Mouse (Mus musculus) adrenal gland, postnatal 10 days (tissue): Measurements from ENCODE around the gene Igsf23. TPM values are rescaled to one million over a fixed set of nuclear protein-coding genes. Genes with fewer than 3 reads are reported as not detected.
A peak's percentile ranks its signal among the peaks of the same experiment; 100 is the strongest.
"Not testable (repeated sequence)": the region's sequence is repeated elsewhere in the genome, so short reads cannot be mapped to it uniquely, and the experiment has no call there.

ENCODE experiments used
- DNase-seq: peaks from one replicate; pipeline ENCODE4 v3.0.0; 2021; ENCODE audit warnings: mixed read lengths
- long read RNA-seq, 2 experiments: library from polyadenylated mRNA; stranded (forward); transcript quantifications; one replicate each; pipeline ENCODE4 v2.0.0; 2021
- total RNA-seq, 2 experiments: library from RNA; stranded (reverse); gene quantifications; 2 replicates each; pipeline ENCODE4 v1.2.3; 2021

Gene Igsf23
- total RNA-seq, result under 1 TPM; 0.27 TPM
- long read RNA-seq, experiment 1, result 0 reads
- long read RNA-seq, experiment 2, result 0 reads

DNA sequence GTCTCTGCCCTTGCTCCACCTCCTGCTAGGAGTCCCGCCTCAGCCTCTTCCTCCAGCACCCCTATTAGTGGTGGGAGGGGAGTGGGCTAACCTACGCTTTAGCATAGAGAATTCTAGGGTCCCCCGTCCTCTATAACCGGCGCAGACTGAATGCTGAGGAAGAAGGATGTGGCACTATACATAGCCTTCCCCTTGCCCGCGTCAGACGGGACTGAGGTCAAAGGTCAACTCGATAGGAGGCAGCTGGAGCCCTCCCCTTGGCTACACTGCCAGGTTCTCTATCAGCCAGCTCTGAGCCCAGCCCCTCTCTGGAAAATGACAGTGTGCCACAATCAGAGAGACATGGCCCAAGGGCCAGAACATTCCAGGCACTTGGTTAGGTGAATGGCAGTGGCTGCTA lies at the start of gene Igsf23:
Igsf23 (minus strand) TSS at position 168 of the 400 bp plus-strand sequence.
- no peak for DNase-seq

- not testable (repeated sequence) for DNase-seq
Observed at GRCm38 (mm10) chr7:19996721-19997120, 46.2 kb upstream of the Igsf23 start.

DNA sequence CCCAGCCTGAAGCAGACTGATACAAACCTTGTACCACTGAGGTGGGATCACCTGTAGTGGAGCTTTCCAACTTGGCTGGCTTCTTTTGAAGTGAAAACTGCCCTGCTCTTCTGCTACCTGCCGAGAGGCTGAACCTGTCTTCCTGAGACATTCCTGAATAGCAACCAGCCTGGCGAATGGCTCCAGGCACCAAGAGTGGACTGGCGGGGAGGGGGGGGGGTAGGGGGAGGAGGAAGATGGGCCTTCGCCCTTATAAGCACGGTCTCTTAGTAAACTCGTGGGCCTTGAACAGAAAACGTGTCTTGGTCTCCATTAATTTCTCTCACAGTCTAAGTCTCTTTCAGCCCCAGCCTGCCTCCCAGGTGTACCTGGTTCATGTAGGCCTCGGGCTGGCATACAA lies 40.6 kb upstream of the Igsf23 start, which contains the start of gene Nlrp9b:
Nlrp9b (plus strand) TSS at position 301 of the 400 bp plus-strand sequence.
- not testable (repeated sequence) for DNase-seq

DNA sequence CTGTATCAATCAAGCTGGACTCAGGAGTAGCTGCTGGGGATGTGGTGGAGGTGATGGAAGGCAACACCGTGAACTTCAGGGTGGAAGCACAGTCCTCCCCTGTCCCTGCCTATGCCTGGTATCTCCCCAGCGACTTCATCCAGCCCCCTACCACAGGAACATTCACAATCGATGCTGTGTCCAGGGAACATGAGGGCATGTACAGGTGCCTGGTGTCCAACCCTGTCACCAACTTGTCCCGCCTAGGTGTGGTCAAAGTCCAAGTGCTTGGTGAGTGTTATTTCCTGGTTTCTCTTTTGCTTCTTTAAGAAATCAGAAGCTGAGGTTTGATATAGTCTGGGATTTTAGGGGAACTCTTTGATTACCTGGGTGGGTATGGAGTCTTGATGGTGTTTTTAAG lies 21.0 kb upstream of the Igsf23 start:
- no peak for DNase-seq

GRCm38 (mm10) chr7:19970196-19970595 lies 19.6 kb upstream of the Igsf23 start:
- no peak for DNase-seq

DNA sequence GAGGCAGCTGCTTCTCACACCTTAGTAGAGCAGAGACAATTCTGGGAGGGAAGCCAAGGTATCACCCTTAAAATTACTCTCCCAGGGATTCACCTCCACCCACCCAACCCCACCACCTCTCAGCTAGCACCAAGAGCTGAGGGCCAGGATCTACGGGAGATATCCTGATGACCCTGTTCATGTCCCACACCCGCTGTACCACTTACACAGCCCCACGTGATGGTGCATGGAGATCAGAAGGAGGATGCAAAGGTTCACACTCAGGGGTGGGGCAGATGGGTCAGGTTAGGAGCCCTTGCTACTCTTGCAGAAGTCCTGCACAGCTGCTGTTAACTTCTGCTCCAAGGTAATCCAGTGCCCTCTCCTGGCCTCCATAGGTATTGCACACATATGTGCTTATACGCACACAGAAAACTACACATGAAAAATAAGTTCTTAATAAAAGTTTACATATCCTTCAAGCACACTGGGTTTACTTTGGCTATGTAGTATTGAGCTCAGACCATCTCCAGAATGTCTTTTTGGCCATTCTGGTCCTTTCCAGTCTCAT lies 19.1 kb upstream of the Igsf23 start:
- no peak for DNase-seq

- DNase-seq, result no peak
Observed at GRCm38 (mm10) chr7:19969106-19969505, 18.6 kb upstream of the Igsf23 start.

GRCm38 (mm10) chr7:19964985-19965579 lies 14.5 kb upstream of the Igsf23 start, which contains the start of gene Ceacam20:
Gene Ceacam20, plus strand, starts transcription at chr7:19965412.
- no peak for DNase-seq

DNA sequence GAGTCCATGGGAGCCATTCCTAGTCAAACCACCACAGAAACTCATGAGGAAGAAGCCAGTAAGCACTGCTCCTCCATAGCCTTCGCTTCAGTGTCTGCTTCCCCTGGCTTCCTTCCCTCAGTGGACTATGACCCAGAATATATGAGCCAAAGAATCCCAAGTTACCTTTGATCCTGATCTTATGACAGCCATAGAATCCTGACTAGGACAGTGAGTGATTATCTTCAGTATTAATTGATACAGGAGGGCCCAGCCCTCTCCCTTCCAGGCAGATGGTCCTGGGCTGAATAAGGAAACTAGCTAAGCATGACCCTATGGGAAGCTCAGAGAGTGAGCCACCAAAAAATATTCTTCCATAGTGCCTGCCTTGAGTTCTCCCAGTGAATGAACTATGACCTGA lies 11.9 kb upstream of the Igsf23 start:
- DNase-seq, result no peak

- DNase-seq, result peak; percentile 92
Observed at GRCm38 (mm10) chr7:19956341-19956781, 5.8 kb upstream of the Igsf23 start.

DNA sequence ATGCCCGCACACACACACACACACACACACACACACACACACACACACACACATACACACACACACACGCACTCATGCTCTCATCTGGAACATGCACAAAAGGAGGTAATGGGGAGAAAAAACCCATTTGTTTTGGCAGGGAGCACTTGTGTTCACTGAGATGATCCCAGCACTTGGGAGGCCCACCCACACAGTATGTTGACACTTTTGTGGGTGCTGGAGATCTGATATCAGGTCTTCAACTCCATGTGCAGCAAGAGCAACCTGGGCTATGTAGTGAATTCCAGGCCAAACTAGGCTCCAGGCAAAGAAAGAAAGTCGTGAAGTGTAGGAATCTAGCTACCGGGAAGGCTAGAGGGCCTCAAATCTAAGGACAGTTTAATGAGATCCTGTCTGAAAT lies 5.3 kb upstream of the Igsf23 start:
- DNase-seq, result no peak

- no peak for DNase-seq
Observed at GRCm38 (mm10) chr7:19953054-19953453, 2.5 kb upstream of the Igsf23 start.

- peak; percentile 54 for DNase-seq
Observed at GRCm38 (mm10) chr7:19952320-19952986, 1.9 kb upstream of the Igsf23 start.

- DNase-seq, result no peak
Observed at GRCm38 (mm10) chr7:19949996-19950395, 560 bp downstream of the Igsf23 start.

- DNase-seq, result no peak
Observed at GRCm38 (mm10) chr7:19948956-19949355, 1.6 kb downstream of the Igsf23 start.

DNA sequence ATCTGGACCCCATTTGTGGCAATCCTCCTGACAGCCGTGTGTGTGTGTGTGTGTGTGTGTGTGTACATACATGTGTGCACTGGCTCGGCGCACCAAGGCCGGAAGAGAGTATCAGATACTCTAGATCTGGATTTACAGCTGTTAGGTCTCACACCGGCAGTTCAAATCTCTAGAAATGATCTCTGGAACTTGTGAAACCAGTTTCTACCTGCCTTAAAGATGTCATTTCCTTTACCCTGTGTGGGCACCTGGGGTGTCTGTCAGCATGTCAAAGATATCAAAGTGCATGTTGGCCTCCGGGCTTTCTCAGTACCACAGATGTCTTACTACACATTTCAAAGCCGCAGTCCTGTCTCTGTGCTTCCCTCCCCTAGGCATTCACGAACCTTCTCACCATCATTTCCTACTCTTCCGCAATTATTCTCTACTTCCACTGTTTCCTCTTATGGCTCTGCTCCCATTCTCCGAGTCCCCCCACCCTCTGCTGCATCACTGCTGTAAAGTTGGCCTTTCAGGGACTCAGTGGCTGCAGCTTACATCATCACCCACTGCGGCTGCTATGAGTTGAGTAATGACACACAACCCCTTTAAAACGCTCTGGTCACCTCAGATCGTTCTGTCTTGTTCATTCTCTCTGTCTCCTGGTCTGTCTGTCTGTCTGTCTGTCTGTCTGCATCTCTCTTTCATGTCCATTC lies 4.6 kb downstream of the Igsf23 start:
- no peak for DNase-seq

DNA sequence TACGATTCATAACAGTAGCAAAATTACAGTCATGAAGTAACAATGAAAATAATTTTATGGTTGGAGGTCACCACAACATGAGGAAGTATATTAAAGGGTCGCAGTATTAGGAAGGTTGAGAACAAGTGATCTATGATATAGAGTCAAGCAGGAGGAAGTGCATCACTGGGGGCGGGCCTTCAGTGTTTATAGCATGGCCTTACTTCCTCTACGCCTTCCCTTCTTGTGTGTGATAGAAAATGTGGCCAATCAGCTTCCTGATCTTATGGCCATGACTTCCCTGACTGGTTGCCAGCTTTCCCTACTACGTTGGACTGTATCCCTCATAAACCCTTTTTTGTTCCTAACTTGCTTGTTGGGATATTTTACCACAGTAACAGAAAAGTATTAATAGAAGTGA lies 5.4 kb downstream of the Igsf23 start:
- DNase-seq, result no peak

GRCm38 (mm10) chr7:19944709-19945108 lies 5.8 kb downstream of the Igsf23 start:
- no peak for DNase-seq

- DNase-seq, result no peak
Observed at GRCm38 (mm10) chr7:19940256-19940655, 10.3 kb downstream of the Igsf23 start.

DNA sequence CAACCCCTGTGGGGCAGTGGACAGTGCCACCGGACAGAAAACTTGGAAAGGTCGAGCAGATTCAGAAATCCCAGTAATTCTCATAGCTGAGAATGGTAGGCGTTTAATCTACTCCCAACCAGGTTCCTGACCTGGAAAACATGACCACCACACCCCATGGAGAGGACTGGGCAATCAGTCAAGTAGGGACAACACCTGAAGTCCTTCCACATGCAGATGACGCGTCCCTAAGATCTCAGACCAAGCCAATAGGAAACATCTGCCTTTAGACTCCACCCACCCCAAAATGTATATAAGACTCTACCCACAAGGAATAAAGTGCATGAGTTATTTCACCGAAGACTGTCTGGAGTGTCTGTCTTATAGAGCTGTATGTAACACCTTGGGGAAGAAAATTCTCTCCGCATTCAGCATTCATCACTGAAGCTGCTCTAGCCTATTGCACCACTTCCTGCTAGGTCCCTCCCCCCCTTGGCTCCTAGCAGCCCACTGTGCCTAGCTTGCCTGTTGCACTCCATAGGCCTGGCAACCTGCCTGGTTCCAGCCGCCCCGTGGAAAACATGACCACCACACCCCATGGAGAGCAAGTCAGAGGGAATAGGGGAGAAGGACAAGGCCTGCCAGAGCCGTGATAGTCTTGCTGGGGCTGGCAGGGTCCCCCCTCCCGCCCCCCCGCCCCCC lies 10.9 kb downstream of the Igsf23 start:
- peak; percentile 86 for DNase-seq

- DNase-seq, result no peak
Observed at GRCm38 (mm10) chr7:19937229-19937821, 13.2 kb downstream of the Igsf23 start.

GRCm38 (mm10) chr7:19935961-19936360 lies 14.6 kb downstream of the Igsf23 start:
- peak; percentile 33 for DNase-seq
